Mouse (Mus musculus) liver, adult 2 months (tissue): ENCODE results near the gene 1700007K13Rik. TPM values are rescaled to one million over a fixed set of nuclear protein-coding genes. Genes with fewer than 3 reads are reported as not detected.

Experiments
- DNase-seq: peaks from one replicate; pipeline ENCODE4 v3.0.0-alpha.2; 2011; ENCODE audit warnings: low read depth, low spot score; ENCODE audit errors: extremely low read depth
- H3K27ac ChIP-seq: fragments of 200-500 bp; replicated peaks from 2 replicates; pipeline ENCODE4 v1.5.1; 2012; ENCODE audit warnings: low read depth, mild to moderate bottlenecking, control low read depth, inconsistent platforms, low read length; ENCODE audit not compliant: insufficient read depth
- H3K27me3 ChIP-seq: fragments of 200-500 bp; 2 replicates; pipeline ENCODE4 v1.6.1; 2012; ENCODE audit warnings: mild to moderate bottlenecking, moderate library complexity, low read length, inconsistent platforms; ENCODE audit not compliant: control insufficient read depth, insufficient read depth
- H3K36me3 ChIP-seq: fragments of 200-500 bp; 2 replicates; pipeline ENCODE4 v1.6.1; 2012; ENCODE audit warnings: low read length, inconsistent platforms; ENCODE audit not compliant: control insufficient read depth, insufficient read depth
- H3K4me1 ChIP-seq: fragments of 200-500 bp; 2 replicates; pipeline ENCODE4 v1.6.1; 2011; ENCODE audit warnings: low read length; ENCODE audit not compliant: control insufficient read depth, insufficient read depth
- H3K4me3 ChIP-seq: fragments of 200-500 bp; 2 replicates; pipeline ENCODE4 v1.5.1; 2011; ENCODE audit warnings: low read depth, mild to moderate bottlenecking, control low read depth, low read length, moderate library complexity; ENCODE audit not compliant: insufficient read depth
- H3K79me2 ChIP-seq: fragments of 200-500 bp; 2 replicates; pipeline ENCODE4 v1.6.1; 2012; ENCODE audit warnings: inconsistent platforms, mild to moderate bottlenecking, low read length, moderate library complexity; ENCODE audit not compliant: control insufficient read depth, insufficient read depth
- H3K9ac ChIP-seq: fragments of 200-500 bp; 2 replicates; pipeline ENCODE4 v1.6.1; 2012; ENCODE audit warnings: low read depth, mild to moderate bottlenecking, control low read depth, inconsistent platforms, low read length
- CTCF ChIP-seq: fragments of 200-500 bp; IDR thresholded peaks from 2 replicates; pipeline ENCODE4 v1.5.1; 2011; ENCODE audit warnings: low read depth, low read length, control low read depth
- POLR2A ChIP-seq: fragments of 200-500 bp; IDR thresholded peaks from 2 replicates; pipeline ENCODE4 v1.6.1; 2011; ENCODE audit warnings: low read length, control low read depth; ENCODE audit not compliant: insufficient read depth; ENCODE audit errors: extremely low read depth
- WGBS: fragments of 180-500 bp; shearing (Covaris S2); methylation state at CpG from one replicate; pipeline ENCODE4 v1.1.7; 2018; 5-methylcytosine and 5-hydroxymethylcytosine counted together
- polyA plus RNA-seq: library from polyadenylated mRNA; depleted of rRNA; stranded (reverse); fragments of >200 nt; gene quantifications from 2 replicates; pipeline ENCODE4 v1.2.3, GENCODE M21; 2012; rRNA removed
- total RNA-seq: library from RNA; depleted of rRNA; stranded (reverse); fragments of >200 nt; gene quantifications from 2 replicates; pipeline ENCODE4 v1.2.3, GENCODE M21; 2014; rRNA removed

The 1700007K13Rik gene
- total and polyA plus RNA-seq, 2 experiments, result 0.28 TPM; not detected in 1

- 72% methylated on average over 5 of the region's 5 CpGs for WGBS
- Histone ChIP-seq H3K4me3 (no peak overlapping the region), H3K36me3 (no peaks in the 10 kb centered on the region), H3K27me3 (no peaks in the 10 kb centered on the region), H3K79me2 (no peaks in the 10 kb centered on the region), H3K4me1 (peaks cover 10% of the 10 kb centered on the region; the same call in 1 of the 2 replicates), H3K27ac (no peak overlapping the region), H3K9ac (no peak overlapping the region)
- TF ChIP-seq POLR2A, result no peak
- no peak for TF ChIP-seq CTCF
- DNase-seq, result no peak
Observed at GRCm38 (mm10) chr2:28414116-28414756, 51.9 kb downstream of the 1700007K13Rik start.

- peaks cover 10% of the 10 kb centered on the region; the same call in 1 of the 2 replicates for H3K4me1 ChIP-seq
- TF ChIP-seq POLR2A, result no peak
- no peak for TF ChIP-seq CTCF
- 91% methylated on average over 6 of the region's 6 CpGs for WGBS
- no peak overlapping the region for H3K4me3 ChIP-seq
- no peak for DNase-seq
- no peaks in the 10 kb centered on the region for H3K79me2 ChIP-seq
- no peak overlapping the region for H3K9ac ChIP-seq
- H3K27ac ChIP-seq, result no peak overlapping the region
- no peaks in the 10 kb centered on the region for H3K27me3 ChIP-seq
- no peaks in the 10 kb centered on the region for H3K36me3 ChIP-seq
Observed at GRCm38 (mm10) chr2:28412936-28413335, 53.2 kb downstream of the 1700007K13Rik start.

Other genes with a start within 250 kb of the 1700007K13Rik start
- gene Ppp1r26, start 19.5 kb downstream of the 1700007K13Rik start, total RNA-seq, result 0.07 and 0.09 TPM in 2 replicates
- 0.07 and 0.10 TPM in 2 replicates for gene Ppp1r26, start 19.5 kb downstream of the 1700007K13Rik start, polyA plus RNA-seq
- 10.9 and 14.3 TPM in 2 replicates for gene Mrps2, start 1.7 kb upstream of the 1700007K13Rik start, total RNA-seq
- gene Mrps2, start 1.7 kb upstream of the 1700007K13Rik start, polyA plus RNA-seq, result 51.5 and 52.3 TPM in 2 replicates
- 0.65 and 1.7 TPM in 2 replicates for gene Gbgt1, start 30.6 kb upstream of the 1700007K13Rik start, total RNA-seq
- 0.66 and 0.86 TPM in 2 replicates for gene Gbgt1, start 30.6 kb upstream of the 1700007K13Rik start, polyA plus RNA-seq
- gene Gm10134, start 39.8 kb upstream of the 1700007K13Rik start, total RNA-seq, result not detected in 2 replicates
- gene Gm10134, start 39.8 kb upstream of the 1700007K13Rik start, polyA plus RNA-seq, result not detected in 2 replicates
- 1.1 and 1.7 TPM in 2 replicates for gene Ralgds, start 46.8 kb upstream of the 1700007K13Rik start, total RNA-seq
- gene Ralgds, start 46.8 kb upstream of the 1700007K13Rik start, polyA plus RNA-seq, result 1.5 and 3.0 TPM in 2 replicates
- 19.2 and 70.5 TPM in 2 replicates for gene Cel, start 97.1 kb upstream of the 1700007K13Rik start, total RNA-seq
- gene Cel, start 97.1 kb upstream of the 1700007K13Rik start, polyA plus RNA-seq, result 0.11 and 0.37 TPM in 2 replicates
- 2.9 and 3.1 TPM in 2 replicates for gene Gtf3c5, start 117.4 kb upstream of the 1700007K13Rik start, total RNA-seq
- 7.8 and 9.0 TPM in 2 replicates for gene Gtf3c5, start 117.4 kb upstream of the 1700007K13Rik start, polyA plus RNA-seq
- gene Gfi1b, start 155.7 kb upstream of the 1700007K13Rik start, total RNA-seq, result not detected in 2 replicates
- gene Gfi1b, start 155.7 kb upstream of the 1700007K13Rik start, polyA plus RNA-seq, result not detected in 2 replicates
- gene Tsc1, start 174.9 kb upstream of the 1700007K13Rik start, total RNA-seq, result 14.4 and 19.8 TPM in 2 replicates
- 8.6 and 10.0 TPM in 2 replicates for gene Tsc1, start 174.9 kb upstream of the 1700007K13Rik start, polyA plus RNA-seq
- 0.60 TPM in 1 of 2 replicates, not detected in the other for gene Spaca9, start 233.4 kb upstream of the 1700007K13Rik start, total RNA-seq
- 0.16 and 0.26 TPM in 2 replicates for gene Spaca9, start 233.4 kb upstream of the 1700007K13Rik start, polyA plus RNA-seq
- gene Ak8, start 233.8 kb upstream of the 1700007K13Rik start, total RNA-seq, result not detected in 2 replicates
- 0.09 TPM in 1 of 2 replicates, not detected in the other for gene Ak8, start 233.8 kb upstream of the 1700007K13Rik start, polyA plus RNA-seq